Mouse (Mus musculus): ENCODE data around the gene Eif4g3.

DNA sequence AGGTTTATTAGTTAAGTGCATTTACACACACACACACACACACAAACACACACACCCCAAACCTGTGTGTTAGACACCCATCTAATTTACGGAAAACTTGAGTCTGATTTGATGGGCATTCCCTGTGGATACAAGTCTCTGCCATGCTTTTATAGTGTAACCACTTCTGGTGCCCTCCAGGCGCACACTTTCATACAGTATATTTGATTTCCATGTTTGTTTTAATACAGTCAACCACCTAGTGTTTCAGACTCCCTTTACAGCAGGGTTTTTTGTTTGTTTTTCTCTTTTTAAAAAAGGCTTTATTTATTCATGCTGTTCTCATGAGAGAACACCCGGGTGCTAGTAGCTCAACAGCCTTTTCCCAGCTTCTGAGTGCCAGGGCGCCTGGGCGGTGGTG lies 94.1 kb downstream of the Eif4g3 start:
- TF ChIP-seq CTCF (IDR thresholded peaks at IDR 0.05; ENCODE audit: low read depth) (no peak), EP300 (IDR thresholded peaks at IDR 0.05; ENCODE audit: low read depth) (no peak)
